Mouse (Mus musculus): ENCODE results near the gene Map4k1. TPM values are rescaled to one million over a fixed set of nuclear protein-coding genes. Genes with fewer than 3 reads are reported as not detected.

Map4k1 gene
- polyA plus RNA-seq, 1 experiment from 2014 or later, result 7.6 TPM

Small RNAs within 50 kb of the gene (microRNA-seq; reads per million reads assigned to microRNA genes)
- not detected for gene Gm44408

Other genes with a start within 250 kb of the Map4k1 start
- gene Mrps12, start 240.2 kb upstream of the Map4k1 start, polyA plus RNA-seq (2015; fragmentation: Nextera tagmentation; extraction: Ambion mirVana), result 112 and 125 TPM in 2 replicates
- gene Sars2, start 240.1 kb upstream of the Map4k1 start, polyA plus RNA-seq (2015; fragmentation: Nextera tagmentation; extraction: Ambion mirVana), result 20.1 and 24.1 TPM in 2 replicates
- gene Ccer2, start 225.9 kb upstream of the Map4k1 start, polyA plus RNA-seq (2015; fragmentation: Nextera tagmentation; extraction: Ambion mirVana), result 0.82 and 1.9 TPM in 2 replicates
- 79.8 and 96.9 TPM in 2 replicates for gene Sirt2, start 215.3 kb upstream of the Map4k1 start, polyA plus RNA-seq (2015; fragmentation: Nextera tagmentation; extraction: Ambion mirVana)
- gene Nfkbib, start 214.5 kb upstream of the Map4k1 start, polyA plus RNA-seq (2015; fragmentation: Nextera tagmentation; extraction: Ambion mirVana), result 41.5 and 49.2 TPM in 2 replicates
- 4.7 and 5.6 TPM in 2 replicates for gene Rinl, start 193.1 kb upstream of the Map4k1 start, polyA plus RNA-seq (2015; fragmentation: Nextera tagmentation; extraction: Ambion mirVana)
- gene Hnrnpl, start 173.5 kb upstream of the Map4k1 start, polyA plus RNA-seq (2015; fragmentation: Nextera tagmentation; extraction: Ambion mirVana), result 201 and 221 TPM in 2 replicates
- gene Ech1, start 156.8 kb upstream of the Map4k1 start, polyA plus RNA-seq (2015; fragmentation: Nextera tagmentation; extraction: Ambion mirVana), result 217 and 232 TPM in 2 replicates
- 11.6 and 13.8 TPM in 2 replicates for gene Lgals4, start 148.2 kb upstream of the Map4k1 start, polyA plus RNA-seq (2015; fragmentation: Nextera tagmentation; extraction: Ambion mirVana)
- gene Lgals7, start 118.2 kb upstream of the Map4k1 start, polyA plus RNA-seq (2015; fragmentation: Nextera tagmentation; extraction: Ambion mirVana), result 171 and 257 TPM in 2 replicates
- gene Capn12, start 100.6 kb upstream of the Map4k1 start, polyA plus RNA-seq (2015; fragmentation: Nextera tagmentation; extraction: Ambion mirVana), result 0.97 and 1.3 TPM in 2 replicates
- gene Actn4, start 19.7 kb upstream of the Map4k1 start, polyA plus RNA-seq (2015; fragmentation: Nextera tagmentation; extraction: Ambion mirVana), result 347 and 359 TPM in 2 replicates
- gene Eif3k, start 186 bp upstream of the Map4k1 start, polyA plus RNA-seq (2015; fragmentation: Nextera tagmentation; extraction: Ambion mirVana), result 372 and 387 TPM in 2 replicates
- 5.1 and 10.8 TPM in 2 replicates for gene Ryr1, start 143.1 kb downstream of the Map4k1 start, polyA plus RNA-seq (2015; fragmentation: Nextera tagmentation; extraction: Ambion mirVana)
- gene Rasgrp4, start 152.8 kb downstream of the Map4k1 start, polyA plus RNA-seq (2015; fragmentation: Nextera tagmentation; extraction: Ambion mirVana), result 0.84 and 1.1 TPM in 2 replicates
- 19.7 and 22.1 TPM in 2 replicates for gene Fam98c, start 174.2 kb downstream of the Map4k1 start, polyA plus RNA-seq (2015; fragmentation: Nextera tagmentation; extraction: Ambion mirVana)
- gene Ggn, start 188.2 kb downstream of the Map4k1 start, polyA plus RNA-seq (2015; fragmentation: Nextera tagmentation; extraction: Ambion mirVana), result 1.3 TPM in 2 replicates
- gene Spred3, start 188.4 kb downstream of the Map4k1 start, polyA plus RNA-seq (2015; fragmentation: Nextera tagmentation; extraction: Ambion mirVana), result 2.4 and 3.1 TPM in 2 replicates
- gene Psmd8, start 198.7 kb downstream of the Map4k1 start, polyA plus RNA-seq (2015; fragmentation: Nextera tagmentation; extraction: Ambion mirVana), result 254 and 271 TPM in 2 replicates
- gene Catsperg1, start 232.0 kb downstream of the Map4k1 start, polyA plus RNA-seq (2015; fragmentation: Nextera tagmentation; extraction: Ambion mirVana), result 1.2 TPM in 2 replicates

Measured in limb, embryonic 15.5 days (tissue).